Mouse (Mus musculus): Measurements from ENCODE around the gene Agap1. TPM values are rescaled to one million over a fixed set of nuclear protein-coding genes. Genes with fewer than 3 reads are reported as not detected.
A peak's percentile ranks its signal among the peaks of the same experiment; 100 is the strongest.

Gene Agap1
- polyA plus RNA-seq, 1 experiment from 2014 or later, result 8.7 TPM

DNA sequence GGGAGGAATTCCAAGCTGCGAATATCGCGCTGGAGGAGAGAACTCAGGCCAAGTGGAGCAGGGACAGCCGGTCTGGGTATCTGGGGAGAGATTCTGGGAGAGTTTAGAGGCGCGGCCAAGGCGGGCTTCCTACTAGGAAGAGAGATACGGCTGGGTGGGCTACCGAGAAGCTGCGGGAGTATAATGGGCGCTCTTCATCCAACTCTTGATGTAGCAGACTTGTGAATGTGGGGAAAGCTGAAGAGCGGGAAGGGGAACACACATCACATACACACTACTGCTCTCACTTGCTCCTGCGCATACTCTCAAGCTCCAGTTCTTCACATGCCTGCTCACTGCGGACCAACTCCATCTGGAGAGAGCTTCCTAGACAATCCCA, 469.0 kb downstream of the Agap1 start:
- Histone ChIP-seq H3K9ac (replicated peaks; ENCODE audit: low read depth) (no peak overlapping the region), H3K27ac (ENCODE audit: low read length) (no peak overlapping the region), H3K4me2 (replicated peaks; ENCODE audit: low read depth, low read length) (no peak overlapping the region), H3K4me3 (ENCODE audit: low read depth, low read length) (no peak overlapping the region), H3K9me3 (ENCODE audit: low read length) (no peaks in the 10 kb centered on the region), H3K4me1 (ENCODE audit: insufficient read depth, low read depth, low read length) (peaks cover 4% of the 10 kb centered on the region; the same call in 1 of the 2 replicates), H3K27me3 (replicated peaks; ENCODE audit: insufficient read depth, low read length) (peaks cover 79% of the 10 kb centered on the region), H3K36me3 (ENCODE audit: insufficient read depth, low read length) (no peaks in the 10 kb centered on the region)
- ATAC-seq (no peak), DNase-seq (ENCODE audit: low spot score) (no peak)
- WGBS, result 14% methylated on average over 13 of the region's 14 CpGs
- TF ChIP-seq EP300 (IDR thresholded peaks at IDR 0.05) (no peak), CTCF (IDR thresholded peaks at IDR 0.05) (no peak)

- Histone ChIP-seq H3K4me1 (ENCODE audit: insufficient read depth, low read depth, low read length) (peaks cover 15% of the 10 kb centered on the region; the same call in 1 of the 2 replicates), H3K27me3 (replicated peaks; ENCODE audit: insufficient read depth, low read length) (peaks cover 88% of the 10 kb centered on the region), H3K27ac (ENCODE audit: low read length) (no peak overlapping the region), H3K4me2 (replicated peaks; ENCODE audit: low read depth, low read length) (no peak overlapping the region), H3K36me3 (ENCODE audit: insufficient read depth, low read length) (no peaks in the 10 kb centered on the region), H3K9me3 (ENCODE audit: low read length) (no peaks in the 10 kb centered on the region), H3K9ac (replicated peaks; ENCODE audit: low read depth) (no peak overlapping the region), H3K4me3 (ENCODE audit: low read depth, low read length) (no peak overlapping the region)
- DNase-seq (ENCODE audit: low spot score) (no peak), ATAC-seq (no peak)
- 43% methylated on average over 12 of the region's 12 CpGs for WGBS
- TF ChIP-seq CTCF (IDR thresholded peaks at IDR 0.05), result no peak
- no peak for TF ChIP-seq EP300 (IDR thresholded peaks at IDR 0.05)
Measured at GRCm38 (mm10) chr1:89925501-89926190, 471.0 kb downstream of the Agap1 start.

GRCm38 (mm10) chr1:89926583-89927060, 472.0 kb downstream of the Agap1 start:
- peaks cover 88% of the 10 kb centered on the region for H3K27me3 ChIP-seq (replicated peaks; ENCODE audit: insufficient read depth, low read length)
- no peak for DNase-seq (ENCODE audit: low spot score)
- no peaks in the 10 kb centered on the region for H3K9me3 ChIP-seq (ENCODE audit: low read length)
- H3K4me1 ChIP-seq (ENCODE audit: insufficient read depth, low read depth, low read length), result peaks cover 16% of the 10 kb centered on the region; the same call in 1 of the 2 replicates
- no peak overlapping the region for H3K4me3 ChIP-seq (ENCODE audit: low read depth, low read length)
- no peaks in the 10 kb centered on the region for H3K36me3 ChIP-seq (ENCODE audit: insufficient read depth, low read length)
- no peak overlapping the region for H3K9ac ChIP-seq (replicated peaks; ENCODE audit: low read depth)
- no peak overlapping the region for H3K27ac ChIP-seq (ENCODE audit: low read length)
- 24% methylated on average over 9 of the region's 9 CpGs for WGBS
- TF ChIP-seq EP300 (IDR thresholded peaks at IDR 0.05) (no peak), CTCF (IDR thresholded peaks at IDR 0.05) (no peak)
- H3K4me2 ChIP-seq (replicated peaks; ENCODE audit: low read depth, low read length), result peak overlapping the region; percentile 49; the same call in 1 of the 2 replicates
- no peak for ATAC-seq

DNA sequence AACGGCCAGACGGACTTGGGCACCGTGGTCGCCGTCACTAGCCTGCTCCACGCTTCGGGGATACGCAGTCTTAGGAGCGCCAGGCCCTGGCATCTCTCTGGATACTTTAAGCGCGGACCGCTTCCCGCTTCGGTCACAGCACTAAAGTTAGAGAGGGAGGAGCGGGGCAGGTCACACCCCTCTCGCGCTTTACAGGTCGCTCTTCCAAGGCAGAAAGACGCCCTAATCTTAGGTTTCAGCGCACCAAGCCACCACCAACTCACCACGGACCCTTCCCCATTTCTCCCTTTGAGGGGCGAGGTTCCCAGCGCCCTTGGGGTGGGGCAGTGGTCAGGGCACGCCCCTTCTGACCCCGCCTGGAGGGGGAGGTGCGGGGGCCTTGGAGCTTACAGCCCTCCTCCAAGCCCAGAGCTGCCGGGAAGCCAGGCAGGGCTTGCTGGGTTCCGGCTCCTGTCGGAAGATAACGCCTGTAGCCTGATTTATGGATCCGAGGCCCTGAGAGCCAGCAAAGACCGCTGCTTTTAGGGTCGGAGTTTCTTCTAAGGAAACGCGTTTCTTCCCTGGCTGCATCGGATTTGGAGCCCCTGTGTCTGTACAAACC, 472.6 kb downstream of the Agap1 start:
- peak overlapping the region; percentile 34 for H3K4me3 ChIP-seq (ENCODE audit: low read depth, low read length)
- 2% methylated on average over 35 of the region's 36 CpGs for WGBS
- peaks cover 16% of the 10 kb centered on the region; the same call in 1 of the 2 replicates for H3K4me1 ChIP-seq (ENCODE audit: insufficient read depth, low read depth, low read length)
- no peaks in the 10 kb centered on the region for H3K9me3 ChIP-seq (ENCODE audit: low read length)
- H3K4me2 ChIP-seq (replicated peaks; ENCODE audit: low read depth, low read length), result peak overlapping the region; percentile 49
- H3K36me3 ChIP-seq (ENCODE audit: insufficient read depth, low read length), result no peaks in the 10 kb centered on the region
- H3K27me3 ChIP-seq (replicated peaks; ENCODE audit: insufficient read depth, low read length), result peaks cover 88% of the 10 kb centered on the region
- H3K27ac ChIP-seq (ENCODE audit: low read length), result no peak overlapping the region
- TF ChIP-seq EP300 (IDR thresholded peaks at IDR 0.05) (no peak), CTCF (IDR thresholded peaks at IDR 0.05) (no peak)
- no peak for DNase-seq (ENCODE audit: low spot score)
- H3K9ac ChIP-seq (replicated peaks; ENCODE audit: low read depth), result no peak overlapping the region
- ATAC-seq, result peak; percentile 41; the same call in 1 of the 2 replicates

DNA sequence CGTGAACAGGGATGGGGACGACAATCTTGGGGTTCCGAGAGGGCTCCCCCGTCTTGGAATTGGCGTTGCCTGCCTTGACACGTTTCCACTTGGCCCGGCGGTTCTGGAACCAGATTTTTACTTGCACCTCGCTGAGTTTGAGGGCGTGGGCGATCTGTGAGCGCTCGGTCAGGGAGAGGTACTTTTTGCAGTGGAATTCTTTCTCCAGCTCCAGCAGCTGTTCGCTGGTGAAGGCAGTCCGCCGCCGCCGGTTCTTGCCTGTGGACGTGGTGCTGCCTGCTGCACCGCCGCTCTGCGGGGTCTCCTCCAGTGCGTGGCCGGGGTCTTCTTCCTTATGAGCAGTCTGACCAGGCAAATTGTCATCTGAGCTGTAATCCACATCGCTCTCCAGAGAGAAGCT, 474.1 kb downstream of the Agap1 start:
- Histone ChIP-seq H3K4me2 (replicated peaks; ENCODE audit: low read depth, low read length) (peak overlapping the region; percentile 22; the same call in 1 of the 2 replicates), H3K4me1 (ENCODE audit: insufficient read depth, low read depth, low read length) (peaks cover 16% of the 10 kb centered on the region; the same call in 1 of the 2 replicates), H3K27me3 (replicated peaks; ENCODE audit: insufficient read depth, low read length) (peaks cover 93% of the 10 kb centered on the region), H3K36me3 (ENCODE audit: insufficient read depth, low read length) (no peaks in the 10 kb centered on the region), H3K9ac (replicated peaks; ENCODE audit: low read depth) (no peak overlapping the region), H3K27ac (ENCODE audit: low read length) (no peak overlapping the region), H3K4me3 (ENCODE audit: low read depth, low read length) (peak overlapping the region; percentile 25; the same call in 1 of the 2 replicates), H3K9me3 (ENCODE audit: low read length) (no peaks in the 10 kb centered on the region)
- ATAC-seq (no peak), DNase-seq (ENCODE audit: low spot score) (no peak)
- no peak for TF ChIP-seq CTCF (IDR thresholded peaks at IDR 0.05)
- TF ChIP-seq EP300 (IDR thresholded peaks at IDR 0.05), result no peak
- 10% methylated on average over 25 of the region's 25 CpGs for WGBS

- Histone ChIP-seq H3K9ac (replicated peaks; ENCODE audit: low read depth) (no peak overlapping the region), H3K4me1 (ENCODE audit: insufficient read depth, low read depth, low read length) (peaks cover 16% of the 10 kb centered on the region; the same call in 1 of the 2 replicates), H3K4me2 (replicated peaks; ENCODE audit: low read depth, low read length) (peak overlapping the region; percentile 22; the same call in 1 of the 2 replicates), H3K36me3 (ENCODE audit: insufficient read depth, low read length) (no peaks in the 10 kb centered on the region), H3K27ac (ENCODE audit: low read length) (no peak overlapping the region), H3K9me3 (ENCODE audit: low read length) (no peaks in the 10 kb centered on the region), H3K27me3 (replicated peaks; ENCODE audit: insufficient read depth, low read length) (peaks cover 94% of the 10 kb centered on the region), H3K4me3 (ENCODE audit: low read depth, low read length) (peak overlapping the region; percentile 25; the same call in 1 of the 2 replicates)
- ATAC-seq (no peak), DNase-seq (ENCODE audit: low spot score) (no peak)
- WGBS, result 5% methylated on average over 5 of the region's 6 CpGs
- TF ChIP-seq EP300 (IDR thresholded peaks at IDR 0.05), result no peak
- no peak for TF ChIP-seq CTCF (IDR thresholded peaks at IDR 0.05)
Measured at GRCm38 (mm10) chr1:89929181-89929580, 474.6 kb downstream of the Agap1 start.
